Mouse (Mus musculus) brain, embryonic 14.5 days (tissue): ENCODE data around the gene Zcwpw1.

Experiments
- CTCF ChIP-seq: fragments of 200-500 bp; IDR thresholded peaks from 2 replicates; pipeline ENCODE4 v1.5.1; 2012; ENCODE audit warnings: inconsistent platforms, mild to moderate bottlenecking, moderate library complexity, borderline replicate concordance; ENCODE audit not compliant: insufficient read depth, insufficient read length; ENCODE audit errors: extremely low read depth
- POLR2A ChIP-seq: fragments of 200-500 bp; IDR thresholded peaks from 2 replicates; pipeline ENCODE4 v1.6.1; 2012; ENCODE audit warnings: mild to moderate bottlenecking, inconsistent platforms, borderline replicate concordance; ENCODE audit not compliant: poor library complexity, insufficient read depth, insufficient read length, severe bottlenecking; ENCODE audit errors: extremely low read depth

- TF ChIP-seq CTCF (no peak), POLR2A (no peak)
These were observed 43.9 kb downstream of the Zcwpw1 start for GRCm38 (mm10) chr5:137831506-137831905.
